Mouse (Mus musculus) liver, postnatal 0 days (tissue): ENCODE data around the gene Cdx4.

Experiments used
- CTCF ChIP-seq: sonication (generic); IDR thresholded peaks from 2 replicates; pipeline ENCODE4 v1.5.1; 2016; ENCODE audit warnings: antibody characterized with exemption, low read depth
- EP300 ChIP-seq: IDR thresholded peaks from 2 replicates; pipeline ENCODE4 v1.6.1; 2016; ENCODE audit warnings: antibody characterized with exemption, low read depth, mild to moderate bottlenecking

GRCm38 (mm10) chrX:103356761-103357236 is 35.6 kb downstream of the Cdx4 start:
- TF ChIP-seq CTCF, result no peak
- no peak for TF ChIP-seq EP300
